Mouse (Mus musculus): Measurements from ENCODE around the gene Fxyd3.

DNA sequence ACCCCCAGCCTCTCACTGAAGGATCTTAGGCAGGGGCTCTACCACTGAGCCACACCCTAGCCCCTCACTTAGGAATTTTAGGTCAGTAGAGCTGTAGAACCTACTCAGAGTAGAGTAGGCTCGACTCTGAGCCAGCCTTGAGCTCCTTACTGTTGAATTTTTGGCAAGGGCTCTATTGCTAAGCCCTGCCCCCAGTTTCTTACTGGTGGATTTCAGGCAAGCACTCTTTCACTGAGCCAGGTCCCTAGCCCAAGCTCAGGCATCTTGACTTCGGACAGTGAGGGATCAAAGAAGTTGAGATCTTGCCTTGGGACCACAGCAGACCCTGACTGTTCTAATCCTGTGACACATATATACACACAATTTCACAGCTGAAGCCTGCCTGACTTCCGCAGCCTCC, 47.2 kb upstream of the Fxyd3 start:
- TF ChIP-seq CTCF (IDR thresholded peaks at IDR 0.05; ENCODE audit: borderline replicate concordance, control insufficient read depth, extremely low read depth, insufficient read depth, low read length, poor library complexity): no peak
- TF ChIP-seq POLR2A (IDR thresholded peaks at IDR 0.05; ENCODE audit: control insufficient read depth, extremely low read depth, insufficient read depth, low read length, poor library complexity): no peak

Data from thymus, adult 2 months (tissue).